Mouse (Mus musculus) cerebellum, adult 2 months (tissue): ENCODE data around the gene Lurap1.

Source experiments
- CTCF ChIP-seq: fragments of 200-500 bp; IDR thresholded peaks from 2 replicates; pipeline ENCODE4 v1.5.1; 2011; ENCODE audit warnings: low read depth, mild to moderate bottlenecking, control low read depth, low read length, moderate library complexity, borderline replicate concordance; ENCODE audit not compliant: insufficient read depth
- POLR2A ChIP-seq: fragments of 200-500 bp; IDR thresholded peaks from 2 replicates; pipeline ENCODE4 v1.6.1; 2011; ENCODE audit warnings: low read length, control low read depth, borderline replicate concordance; ENCODE audit not compliant: insufficient read depth

- TF ChIP-seq POLR2A (no peak), CTCF (no peak)
Observed at GRCm38 (mm10) chr4:116169353-116169672, 18.2 kb upstream of the Lurap1 start.
